Mouse (Mus musculus) embryonic facial prominence, embryonic 10.5 days (tissue): Measurements from ENCODE around the gene Gtf2f1. TPM values are rescaled to one million over a fixed set of nuclear protein-coding genes. Genes with fewer than 3 reads are reported as not detected.

Source experiments
- DNase-seq: peaks from one replicate; pipeline ENCODE4 v3.0.0-alpha.2; 2017; ENCODE audit warnings: low spot score
- H3K27ac ChIP-seq: fragments of 300-500 bp; sonication (generic); replicated peaks from 2 replicates; pipeline ENCODE4 v1.5.1; 2016; ENCODE audit warnings: mild to moderate bottlenecking
- H3K27me3 ChIP-seq: fragments of 300-500 bp; sonication (generic); replicated peaks from 2 replicates; pipeline ENCODE4 v1.6.1; 2016; ENCODE audit warnings: low read depth, mild to moderate bottlenecking; ENCODE audit not compliant: poor library complexity, severe bottlenecking
- H3K36me3 ChIP-seq: fragments of 300-500 bp; sonication (generic); replicated peaks from 2 replicates; pipeline ENCODE4 v1.6.1; 2016; ENCODE audit warnings: mild to moderate bottlenecking, moderate library complexity
- H3K4me1 ChIP-seq: fragments of 300-500 bp; sonication (generic); 2 replicates; pipeline ENCODE4 v1.6.1; 2016
- H3K4me3 ChIP-seq: fragments of 300-500 bp; sonication (generic); 2 replicates; pipeline ENCODE4 v1.5.1; 2016; ENCODE audit warnings: mild to moderate bottlenecking, moderate library complexity
- H3K9me3 ChIP-seq: fragments of 300-500 bp; sonication (generic); 2 replicates; pipeline ENCODE4 v1.6.1; 2016; ENCODE audit warnings: mild to moderate bottlenecking
- WGBS: fragments of 180-500 bp; shearing (Covaris S2); methylation state at CpG from one replicate; pipeline ENCODE4 v1.1.7; 2016; 5-methylcytosine and 5-hydroxymethylcytosine counted together
- polyA plus RNA-seq: library from polyadenylated mRNA; unstranded; fragments of >200 nt; fragmentation: Nextera tagmentation; extraction: Ambion mirVana; gene quantifications from 2 replicates; pipeline ENCODE4 v1.2.1, GENCODE M21; 2016

The Gtf2f1 gene
- polyA plus RNA-seq, 1 experiment from 2014 or later: 80.7 TPM

GRCm38 (mm10) chr17:56982013-56982412 lies 29.1 kb downstream of the Gtf2f1 start, which contains the start of gene Acer1:
Gene Acer1, minus strand, starts transcription at chr17:56982126.
- H3K9me3 ChIP-seq: no peaks in the 10 kb centered on the region
- H3K36me3 ChIP-seq: no peaks in the 10 kb centered on the region
- H3K4me3 ChIP-seq: no peak within 1 kb of the TSS
- WGBS: 71% methylated on average over 5 of the region's 5 CpGs
- no peak for DNase-seq
- no peak within 1 kb of the TSS for H3K27ac ChIP-seq
- no peaks in the 10 kb centered on the region for H3K4me1 ChIP-seq
- H3K27me3 ChIP-seq: no peaks in the 10 kb centered on the region

GRCm38 (mm10) chr17:56981049-56981448 lies 30.0 kb downstream of the Gtf2f1 start:
- Histone ChIP-seq H3K27me3 (no peaks in the 10 kb centered on the region), H3K4me1 (no peaks in the 10 kb centered on the region), H3K36me3 (no peaks in the 10 kb centered on the region), H3K4me3 (no peak overlapping the region), H3K27ac (no peak overlapping the region), H3K9me3 (no peaks in the 10 kb centered on the region)
- DNase-seq: no peak
- 79% methylated on average over 7 of the region's 7 CpGs for WGBS

GRCm38 (mm10) chr17:56979524-56979923 lies 31.6 kb downstream of the Gtf2f1 start:
- Histone ChIP-seq H3K4me3 (no peak overlapping the region), H3K4me1 (no peaks in the 10 kb centered on the region), H3K27me3 (no peaks in the 10 kb centered on the region), H3K27ac (no peak overlapping the region), H3K36me3 (no peaks in the 10 kb centered on the region), H3K9me3 (no peaks in the 10 kb centered on the region)
- DNase-seq: no peak
- 34% methylated on average over 8 of the region's 8 CpGs for WGBS

DNA sequence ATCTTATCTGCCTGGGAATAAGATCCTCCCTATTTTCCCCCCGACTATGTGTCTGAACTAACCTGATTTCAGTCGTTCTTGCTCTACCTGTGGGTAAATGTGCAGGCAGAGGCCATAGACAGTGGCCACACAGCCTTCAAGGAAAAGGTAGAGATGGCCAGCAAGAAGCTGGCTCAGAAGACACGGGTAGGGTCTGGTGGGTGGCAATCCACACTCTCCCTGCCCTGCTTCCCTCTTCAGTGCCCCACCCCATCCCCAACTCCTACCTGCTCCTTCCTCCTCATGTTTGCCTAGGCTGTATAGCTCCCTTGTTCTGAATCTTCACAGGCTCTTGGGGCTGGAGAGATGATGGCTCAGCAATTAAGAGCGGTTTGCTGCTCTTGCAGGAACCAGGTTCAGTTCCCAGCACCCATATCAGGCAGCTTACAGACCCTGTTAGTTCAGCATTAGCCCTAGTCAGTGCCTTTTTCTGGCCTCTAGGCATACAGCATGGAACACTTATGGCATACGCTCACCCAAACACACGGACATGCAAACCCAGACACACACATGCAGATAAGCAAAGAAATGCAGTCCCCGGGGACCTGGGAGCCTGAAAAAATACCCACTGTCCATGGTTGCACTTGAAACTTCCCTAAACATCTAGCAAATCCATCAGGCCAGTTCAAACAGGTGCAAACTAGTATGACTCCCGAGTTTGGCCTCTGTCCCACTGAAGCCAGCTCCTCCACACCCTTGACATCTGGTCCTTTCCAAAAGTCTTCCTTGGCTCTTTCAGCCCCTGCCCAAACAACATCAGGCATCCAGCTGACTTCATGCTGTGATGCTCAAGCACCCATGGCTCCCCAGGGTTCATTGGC lies 34.3 kb downstream of the Gtf2f1 start:
- Histone ChIP-seq H3K27ac (no peak overlapping the region), H3K27me3 (no peaks in the 10 kb centered on the region), H3K36me3 (no peaks in the 10 kb centered on the region), H3K4me3 (no peak overlapping the region), H3K4me1 (no peaks in the 10 kb centered on the region), H3K9me3 (no peaks in the 10 kb centered on the region)
- WGBS: 79% methylated on average over 8 of the region's 8 CpGs
- no peak for DNase-seq

DNA sequence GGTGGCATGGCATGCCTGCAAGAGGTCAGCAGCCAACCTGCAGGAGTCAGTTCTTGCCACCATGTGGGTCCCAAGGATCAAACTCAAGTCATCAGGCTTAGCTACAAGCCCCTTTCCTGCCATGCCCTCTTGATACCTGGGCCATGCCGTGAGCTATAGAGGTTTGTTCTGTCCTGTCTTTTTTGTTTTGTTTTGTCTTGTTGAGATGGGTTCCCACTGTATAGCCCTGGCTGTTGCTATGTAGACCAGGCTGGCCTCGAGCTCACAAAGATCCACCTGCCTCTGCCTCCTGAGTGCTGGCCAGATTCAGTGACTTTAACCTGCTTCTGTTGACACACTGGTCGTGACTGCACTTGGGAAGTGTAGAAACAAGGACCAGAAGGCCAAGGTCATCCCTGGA lies 35.7 kb downstream of the Gtf2f1 start:
- Histone ChIP-seq H3K27me3 (no peaks in the 10 kb centered on the region), H3K4me3 (no peak overlapping the region), H3K9me3 (no peaks in the 10 kb centered on the region), H3K4me1 (no peaks in the 10 kb centered on the region), H3K27ac (no peak overlapping the region), H3K36me3 (no peaks in the 10 kb centered on the region)
- DNase-seq: no peak
- 84% methylated on average over 3 of the region's 3 CpGs for WGBS

GRCm38 (mm10) chr17:56974708-56975240 lies 36.3 kb downstream of the Gtf2f1 start:
- Histone ChIP-seq H3K27ac (no peak overlapping the region), H3K36me3 (no peaks in the 10 kb centered on the region), H3K4me3 (no peak overlapping the region), H3K9me3 (no peaks in the 10 kb centered on the region), H3K27me3 (no peaks in the 10 kb centered on the region), H3K4me1 (no peaks in the 10 kb centered on the region)
- no peak for DNase-seq
- WGBS: 78% methylated on average over 5 of the region's 5 CpGs

- 72% methylated on average over 14 of the region's 14 CpGs for WGBS
- no peak for DNase-seq
Measured at GRCm38 (mm10) chr17:56973956-56974707, 37.0 kb downstream of the Gtf2f1 start.

GRCm38 (mm10) chr17:56970081-56970480 lies 41.0 kb downstream of the Gtf2f1 start:
- no peaks in the 10 kb centered on the region for H3K36me3 ChIP-seq
- no peak overlapping the region for H3K27ac ChIP-seq
- no peak overlapping the region for H3K4me3 ChIP-seq
- WGBS: 66% methylated on average over 5 of the region's 5 CpGs
- H3K27me3 ChIP-seq: no peaks in the 10 kb centered on the region
- H3K9me3 ChIP-seq: no peaks in the 10 kb centered on the region
- no peak for DNase-seq
- H3K4me1 ChIP-seq: no peaks in the 10 kb centered on the region

More at GRCm38 (mm10) chr17:56973956-56974707, 37.0 kb downstream of the Gtf2f1 start:
- Histone ChIP-seq H3K4me3 (no peak overlapping the region), H3K27me3 (no peaks in the 10 kb centered on the region), H3K9me3 (no peaks in the 10 kb centered on the region), H3K36me3 (no peaks in the 10 kb centered on the region), H3K4me1 (no peaks in the 10 kb centered on the region), H3K27ac (no peak overlapping the region)

GRCm38 (mm10) chr17:56969321-56969720 lies 41.8 kb downstream of the Gtf2f1 start:
- H3K27ac ChIP-seq: no peak overlapping the region
- H3K9me3 ChIP-seq: no peaks in the 10 kb centered on the region
- H3K4me3 ChIP-seq: no peak overlapping the region
- H3K27me3 ChIP-seq: no peaks in the 10 kb centered on the region
- H3K36me3 ChIP-seq: no peaks in the 10 kb centered on the region
- WGBS: 79% methylated on average over 3 of the region's 3 CpGs
- DNase-seq: no peak
- H3K4me1 ChIP-seq: no peaks in the 10 kb centered on the region

- Histone ChIP-seq H3K4me3 (no peak overlapping the region), H3K36me3 (no peaks in the 10 kb centered on the region), H3K9me3 (no peaks in the 10 kb centered on the region), H3K4me1 (no peaks in the 10 kb centered on the region), H3K27me3 (no peaks in the 10 kb centered on the region), H3K27ac (no peak overlapping the region)
- WGBS: 81% methylated on average over 6 of the region's 6 CpGs
- DNase-seq: no peak
Measured at GRCm38 (mm10) chr17:56963646-56964045, 47.4 kb downstream of the Gtf2f1 start.

GRCm38 (mm10) chr17:56962642-56963405 lies 48.3 kb downstream of the Gtf2f1 start:
- Histone ChIP-seq H3K4me1 (no peaks in the 10 kb centered on the region), H3K27me3 (no peaks in the 10 kb centered on the region), H3K9me3 (no peaks in the 10 kb centered on the region), H3K4me3 (no peak overlapping the region), H3K36me3 (no peaks in the 10 kb centered on the region), H3K27ac (no peak overlapping the region)
- no peak for DNase-seq
- 83% methylated on average over 5 of the region's 5 CpGs for WGBS

DNA sequence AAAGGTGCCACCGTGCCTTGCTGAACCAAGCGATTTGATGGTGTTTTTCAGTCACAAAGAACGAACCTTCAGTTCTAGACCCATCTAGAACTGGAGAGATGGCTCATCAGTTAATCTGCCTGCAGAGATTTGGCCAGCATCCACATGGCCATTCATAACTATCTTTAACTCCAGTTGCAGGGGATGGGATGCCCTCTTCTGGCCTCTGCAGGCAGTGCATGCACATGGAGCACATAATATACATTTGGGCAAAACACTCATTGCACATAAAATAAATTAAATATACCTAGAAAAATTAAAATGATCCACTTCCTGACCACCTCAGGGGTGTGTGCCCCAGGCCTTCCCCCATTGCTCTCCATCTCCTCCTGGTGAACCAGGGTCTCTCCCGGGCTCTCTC lies 49.2 kb downstream of the Gtf2f1 start:
- DNase-seq: no peak
- Histone ChIP-seq H3K4me1 (no peaks in the 10 kb centered on the region), H3K9me3 (no peaks in the 10 kb centered on the region), H3K27me3 (no peaks in the 10 kb centered on the region), H3K36me3 (no peaks in the 10 kb centered on the region), H3K4me3 (no peak overlapping the region), H3K27ac (no peak overlapping the region)
- WGBS: 90% methylated on average over 4 of the region's 4 CpGs
